Mouse (Mus musculus): ENCODE results near the gene Irgc1.

DNA sequence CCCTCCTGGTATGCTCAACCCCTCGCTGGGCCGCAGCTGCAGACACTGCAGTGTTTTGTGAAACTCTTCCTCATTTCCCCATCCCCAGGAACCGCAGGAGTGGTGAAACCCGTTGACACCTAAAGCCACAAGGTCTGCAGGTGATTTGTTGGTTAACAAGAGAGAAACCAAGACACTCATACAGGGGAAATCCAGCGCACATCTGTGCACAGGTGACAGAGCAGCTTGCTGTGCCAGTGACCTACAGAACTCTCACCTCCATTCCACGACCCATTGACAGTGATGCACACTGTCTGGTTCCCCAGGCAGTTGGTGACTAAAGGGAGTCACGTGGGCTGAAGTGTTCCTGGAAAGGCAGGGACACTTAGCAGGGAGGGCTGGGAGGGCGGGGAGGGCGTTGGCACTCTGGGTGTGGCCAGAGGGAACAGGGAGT is 1.5 kb downstream of the Irgc1 start:
- TF ChIP-seq CTCF (IDR thresholded peaks at IDR 0.05; ENCODE audit: low read depth, low read length) (no peak), POLR2A (IDR thresholded peaks at IDR 0.05; ENCODE audit: borderline replicate concordance, low read depth, low read length) (no peak)

All from bone marrow macrophage, adult 2 months (primary cell).